Mouse (Mus musculus) spleen, adult 2 months (tissue): ENCODE measurements around the gene Clk3.

Source experiments
- CTCF ChIP-seq: fragments of 200-500 bp; IDR thresholded peaks from 2 replicates; pipeline ENCODE4 v1.5.1; 2011; ENCODE audit warnings: mild to moderate bottlenecking, inconsistent platforms; ENCODE audit not compliant: insufficient read depth, insufficient read length, insufficient replicate concordance; ENCODE audit errors: extremely low read depth
- POLR2A ChIP-seq: fragments of 200-500 bp; IDR thresholded peaks from 2 replicates; pipeline ENCODE4 v1.6.1; 2011; ENCODE audit warnings: low read depth, low read length, inconsistent platforms

DNA sequence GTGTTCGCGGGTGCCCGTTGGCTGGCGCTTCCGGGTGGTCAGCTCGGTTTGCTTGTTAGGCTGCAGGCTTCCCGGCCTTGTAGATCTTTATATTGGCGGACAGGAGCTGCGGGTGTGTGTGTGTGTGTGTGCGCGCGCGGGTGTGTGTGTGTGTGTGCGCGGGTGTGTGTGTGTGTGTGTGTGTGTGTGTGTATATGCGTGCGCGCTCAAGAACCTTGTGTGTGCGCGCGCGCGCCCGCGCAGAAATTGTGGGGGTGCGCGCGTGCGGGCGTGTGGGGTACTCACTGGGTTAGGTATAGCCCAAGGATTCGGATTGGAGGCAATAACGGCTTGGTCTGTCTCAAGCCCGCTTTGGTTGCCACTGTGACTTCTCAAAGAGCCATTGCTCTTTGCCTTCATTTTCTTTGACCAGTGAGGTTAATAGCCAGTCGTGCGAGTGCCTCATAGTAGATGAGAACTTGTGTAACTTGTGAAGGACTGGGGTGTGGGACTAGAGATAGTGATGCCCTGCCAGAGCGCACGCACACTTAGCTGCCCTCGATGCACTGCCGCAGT, 56.9 kb downstream of the Clk3 start:
- no peak for TF ChIP-seq CTCF
- no peak for TF ChIP-seq POLR2A
